29 mouse cellular contexts compared by ENCODE assay signal in genomic region chrX:99164855-99165368, GRCm38 (mm10). TPM values are rescaled to one million over a fixed set of nuclear protein-coding genes. Genes with fewer than 3 reads are reported as not detected.
DNase-seq lines count a peak whose midpoint lies in the region; ATAC-seq and TF ChIP-seq lines count a peak whose summit lies in the region.
"Had no signal": no experiment of that assay in that cellular context is flagged by ENCODE, and none has a peak within 500 bp of the region (broad histone marks: within the 10 kb centered on the region; RNA-seq: fewer than 3 reads in every experiment).

No protein-coding gene starts in this region.

- no peaks in the 10 kb centered on the region for H3K4me1 ChIP-seq in lung, embryonic 14.5 days (ENCODE audit: insufficient read depth)
- H3K4me1 ChIP-seq in forebrain, embryonic 16.5 days (replicated peaks; ENCODE audit: control insufficient read depth, insufficient read depth, low read length) = peaks cover 12% of the 10 kb centered on the region
- H3K4me1 ChIP-seq: heart, embryonic 15.5 days; intestine, embryonic 15.5 days had no signal

- ATAC-seq in lung, embryonic 14.5 days (ENCODE audit: insufficient read depth) = peak; percentile 53; the same call in 1 of the 2 replicates
- peak; percentile 27; the same call in 1 of the 2 replicates for ATAC-seq in common myeloid progenitor, adult 5-6 weeks (replicated peaks; ENCODE audit: low read depth, poor library complexity, severe bottlenecking)
- ATAC-seq in forebrain, embryonic 16.5 days = peak; percentile 74
- ATAC-seq: CD4-positive, CD25-positive, alpha-beta regulatory T cell, adult 4 months; hindbrain, embryonic 16.5 days; intestine, embryonic 15.5 days had no signal

- peak; percentile 57 for DNase-seq in lung, embryonic 14.5 days
- no peak for DNase-seq in lung, adult 18-20 months
- DNase-seq in brain, embryonic 14.5 days (ENCODE audit: low read depth) = peak; percentile 55
- no peak for DNase-seq in ovary, postnatal 10 days (ENCODE audit: low spot score)
- DNase-seq in cerebellum, adult 11-12 months = no peak
- DNase-seq: adrenal gland, adult 2 months; adrenal gland, postnatal 14 days; cerebellum, adult 18-20 months; cerebellum, adult 9-11 months; cerebellum, postnatal 25 days; embryo, embryonic 11 days; gastrocnemius, adult 2 months; gastrocnemius, postnatal 25 days; heart, adult 18-20 months; heart, postnatal 10 days; heart, postnatal 36 days; kidney, adult 11 months had no signal

- no peak for TF ChIP-seq CTCF in lung, embryonic 14.5 days (IDR thresholded peaks at IDR 0.05; ENCODE audit: low read depth)
- no peak for TF ChIP-seq CTCF in brain, embryonic 14.5 days (IDR thresholded peaks at IDR 0.05; ENCODE audit: borderline replicate concordance, extremely low read depth, insufficient read depth, insufficient read length)

- no peaks in the 10 kb centered on the region for H3K9me3 ChIP-seq in lung, embryonic 14.5 days (ENCODE audit: low read depth, low read length)
- H3K9me3 ChIP-seq in forebrain, embryonic 16.5 days (ENCODE audit: control insufficient read depth, low read length) = no peaks in the 10 kb centered on the region
- H3K9me3 ChIP-seq: embryonic facial prominence, embryonic 10.5 days; embryonic facial prominence, embryonic 13.5 days; heart, embryonic 12.5 days; heart, embryonic 15.5 days; hindbrain, embryonic 10.5 days; hindbrain, embryonic 13.5 days; intestine, embryonic 15.5 days had no signal

- TF ChIP-seq POLR2A in brain, embryonic 14.5 days (IDR thresholded peaks at IDR 0.05; ENCODE audit: borderline replicate concordance, extremely low read depth, insufficient read depth, insufficient read length, poor library complexity, severe bottlenecking) = no peak

- H3K27me3 ChIP-seq in lung, embryonic 14.5 days (ENCODE audit: insufficient read depth, low read length) = peaks cover 4% of the 10 kb centered on the region; the same call in 1 of the 2 replicates
- H3K27me3 ChIP-seq in forebrain, embryonic 16.5 days (replicated peaks; ENCODE audit: control insufficient read depth, insufficient read depth, low read length) = 0 out of 2 replicates have a peak, but pooled peaks cover 2% of the 10 kb centered on the region

- H3K9ac ChIP-seq in lung, embryonic 14.5 days = no peak overlapping the region
- H3K9ac ChIP-seq in forebrain, embryonic 16.5 days (replicated peaks; ENCODE audit: low read depth, low read length) = no peak overlapping the region
- H3K9ac ChIP-seq: embryonic facial prominence, embryonic 13.5 days; heart, embryonic 12.5 days; heart, embryonic 15.5 days; hindbrain, embryonic 13.5 days; intestine, embryonic 15.5 days had no signal

- H3K36me3 ChIP-seq in lung, embryonic 14.5 days (ENCODE audit: insufficient read depth) = no peaks in the 10 kb centered on the region
- H3K36me3 ChIP-seq in forebrain, embryonic 16.5 days (ENCODE audit: control insufficient read depth, insufficient read depth) = no peaks in the 10 kb centered on the region
- H3K36me3 ChIP-seq: embryonic facial prominence, embryonic 10.5 days; embryonic facial prominence, embryonic 13.5 days; heart, embryonic 12.5 days; heart, embryonic 15.5 days; hindbrain, embryonic 10.5 days; hindbrain, embryonic 13.5 days; intestine, embryonic 15.5 days had no signal

- 43% methylated on average over 4 of the region's 4 CpGs for WGBS in lung, embryonic 14.5 days
- WGBS in forebrain, embryonic 16.5 days = 26% methylated on average over 4 of the region's 4 CpGs

- H3K4me3 ChIP-seq in lung, embryonic 14.5 days (ENCODE audit: low read depth, low read length) = no peak overlapping the region
- H3K4me3 ChIP-seq in forebrain, embryonic 16.5 days (replicated peaks; ENCODE audit: low read length) = no peak overlapping the region
- H3K4me3 ChIP-seq: embryonic facial prominence, embryonic 10.5 days; embryonic facial prominence, embryonic 13.5 days; erythroblast, embryonic 14.5 days; gastrocnemius, adult 2 months; heart, embryonic 12.5 days; heart, embryonic 15.5 days; hindbrain, embryonic 10.5 days; hindbrain, embryonic 13.5 days; intestine, embryonic 15.5 days had no signal

- H3K4me2 ChIP-seq in lung, embryonic 14.5 days = no peak overlapping the region
- no peak overlapping the region for H3K4me2 ChIP-seq in forebrain, embryonic 16.5 days (ENCODE audit: low read length)
- H3K4me2 ChIP-seq: embryonic facial prominence, embryonic 13.5 days; heart, embryonic 12.5 days; heart, embryonic 15.5 days; hindbrain, embryonic 13.5 days; intestine, embryonic 15.5 days had no signal

- peak overlapping the region; percentile 6; the same call in 1 of the 2 replicates for H3K27ac ChIP-seq in lung, embryonic 14.5 days (ENCODE audit: low read depth)
- no peak overlapping the region for H3K27ac ChIP-seq in forebrain, embryonic 16.5 days (ENCODE audit: low read length)
- H3K27ac ChIP-seq: embryonic facial prominence, embryonic 10.5 days; embryonic facial prominence, embryonic 13.5 days; gastrocnemius, adult 2 months; heart, embryonic 15.5 days; hindbrain, embryonic 10.5 days; hindbrain, embryonic 13.5 days; intestine, embryonic 15.5 days had no signal

RNA-seq across cellular contexts. Expression of gene Efnb1, which starts 29.0 kb away (rescaled TPM):
- polyA plus RNA-seq in lung, embryonic 14.5 days (2014; fragmentation: Nextera tagmentation; extraction: Ambion mirVana) = 46.0 and 48.9 TPM in 2 replicates
- polyA plus RNA-seq in brain, embryonic 14.5 days (2012; rRNA removed) = 53.3 and 75.7 TPM in 2 replicates
- total RNA-seq in common myeloid progenitor, adult 5-6 weeks (2017) = 3.0 and 3.1 TPM in 2 replicates
- polyA plus RNA-seq in forebrain, embryonic 16.5 days (2015; fragmentation: Nextera tagmentation; extraction: Ambion mirVana) = 50.1 and 57.6 TPM in 2 replicates

Comparison
In these comparisons a context has a peak if more than half of its experiments do, and no peak if none do; other contexts are left out.
1. DNase-seq: peak in lung, embryonic 14.5 days (single experiment) and brain, embryonic 14.5 days (single experiment); none in lung, adult 18-20 months (0 of 2), ovary, postnatal 10 days (single experiment) and cerebellum, adult 11-12 months (single experiment).
2. Peak in every context shown above with its lines, with median percentiles within 50 percentile points of each other: ATAC-seq.